Mouse (Mus musculus): Measurements from ENCODE around the gene Tcl1b3. TPM values are rescaled to one million over a fixed set of nuclear protein-coding genes. Genes with fewer than 3 reads are reported as not detected.

Gene Tcl1b3
- total RNA-seq, 2 experiments from 2014 or later: not detected

GRCm38 (mm10) chr12:105222601-105223319 lies 31.9 kb downstream of the Tcl1b3 start, which contains the start of gene Tcl1:
Gene Tcl1, minus strand, starts transcription at chr12:105222793.
- intact Hi-C loops (cut with DNase I): no loop called here
- no peak for DNase-seq (ENCODE audit: extremely low spot score in 1 of 2, low spot score in 2 of 2)

GRCm38 (mm10) chr12:105224621-105225320 lies 33.9 kb downstream of the Tcl1b3 start:
- intact Hi-C loops (cut with DNase I): no loop called here
- no peak for DNase-seq (ENCODE audit: extremely low spot score in 1 of 2, low spot score in 2 of 2)

GRCm38 (mm10) chr12:105234362-105234761 lies 43.5 kb downstream of the Tcl1b3 start:
- DNase-seq (ENCODE audit: extremely low spot score in 1 of 2, low spot score in 2 of 2): no peak
- intact Hi-C loops (cut with DNase I): no loop called here

DNA sequence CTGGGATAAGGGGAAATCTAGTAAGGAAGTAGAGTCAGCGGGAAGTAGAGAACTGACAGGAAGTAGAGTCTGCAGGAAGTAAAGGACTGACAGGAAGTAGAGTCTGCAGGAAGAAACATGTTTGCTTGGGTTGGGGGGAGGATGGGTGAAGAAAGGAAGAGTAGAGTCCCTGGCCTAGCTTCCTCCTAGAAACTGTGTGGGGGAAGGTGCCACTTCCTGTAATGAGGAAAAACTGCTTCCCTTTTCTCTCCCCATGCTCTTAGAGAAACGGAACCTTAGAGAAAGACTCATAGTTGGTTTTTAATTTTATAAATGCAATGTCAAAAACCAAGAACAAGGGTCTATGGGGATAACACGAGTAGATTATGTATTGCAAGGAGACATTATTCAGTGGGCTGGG lies 44.2 kb downstream of the Tcl1b3 start:
- intact Hi-C loops (cut with DNase I): no loop called here
- no peak for DNase-seq (ENCODE audit: extremely low spot score in 1 of 2, low spot score in 2 of 2)

GRCm38 (mm10) chr12:105239060-105239459 lies 48.2 kb downstream of the Tcl1b3 start:
- intact Hi-C loops (cut with DNase I): no loop called here
- no peak for DNase-seq (ENCODE audit: extremely low spot score in 1 of 2, low spot score in 2 of 2)

Other genes with a start within 250 kb of the Tcl1b3 start
- gene Syne3, start 181.2 kb upstream of the Tcl1b3 start, total RNA-seq (2021): under 1 TPM; 0.79 to 0.81 TPM
- gene Glrx5, start 158.4 kb upstream of the Tcl1b3 start, total RNA-seq (2021): 10 to 100 TPM; 62.9 to 65.1 TPM
- gene Tcl1b2, start 45.0 kb upstream of the Tcl1b3 start, total RNA-seq (2021): not detected
- gene Tcl1b1, start 31.4 kb upstream of the Tcl1b3 start, total RNA-seq (2021): not detected
- not detected for gene Tcl1b5, start 14.7 kb upstream of the Tcl1b3 start, total RNA-seq (2021)
- gene Tcl1b4, start 10.9 kb downstream of the Tcl1b3 start, total RNA-seq (2021): not detected
- not detected for gene Tcl1, start 31.8 kb downstream of the Tcl1b3 start, total RNA-seq (2021)
- 10 to 100 TPM; 18.5 to 20.5 TPM for gene Tunar, start 142.8 kb downstream of the Tcl1b3 start, total RNA-seq (2021)